Mouse (Mus musculus) heart, embryonic 13.5 days (tissue): ENCODE measurements at regions not wholly inside any gene's neighbourhood (a gene's known extent, or its start where the extent isn't known, plus 50 kb on each side); places are given as distances from the start of the nearest gene placed in this dataset.

Experiments
- ATAC-seq: fragments of 200-750 bp; cut with Nextera tagmentation; 2 replicates; pipeline ENCODE4 v1.8.0; 2017; ENCODE audit warnings: moderate TSS enrichment; ENCODE audit not compliant: insufficient number of reproducible peaks, low FRiP score, low TSS enrichment; ENCODE audit errors: extremely low read depth
- H3K27ac ChIP-seq: fragments of 300-500 bp; sonication (generic); replicated peaks from 2 replicates; pipeline ENCODE4 v1.5.1; 2015; ENCODE audit warnings: moderate library complexity, mild to moderate bottlenecking, inconsistent platforms
- H3K27me3 ChIP-seq: fragments of 300-500 bp; sonication (generic); replicated peaks from 2 replicates; pipeline ENCODE4 v1.6.1; 2015; ENCODE audit warnings: mild to moderate bottlenecking, inconsistent platforms
- H3K36me3 ChIP-seq: fragments of 300-500 bp; sonication (generic); 2 replicates; pipeline ENCODE4 v1.6.1; 2015; ENCODE audit warnings: mild to moderate bottlenecking, inconsistent platforms
- H3K4me1 ChIP-seq: fragments of 300-500 bp; sonication (generic); 2 replicates; pipeline ENCODE4 v1.6.1; 2015; ENCODE audit warnings: inconsistent platforms
- H3K4me2 ChIP-seq: fragments of 300-500 bp; sonication (generic); 2 replicates; pipeline ENCODE4 v1.6.1; 2015; ENCODE audit warnings: inconsistent platforms, mild to moderate bottlenecking, moderate library complexity
- H3K4me3 ChIP-seq: fragments of 300-500 bp; sonication (generic); 2 replicates; pipeline ENCODE4 v1.5.1; 2015; ENCODE audit warnings: moderate library complexity, mild to moderate bottlenecking, inconsistent platforms
- H3K9ac ChIP-seq: fragments of 300-500 bp; sonication (generic); 2 replicates; pipeline ENCODE4 v1.6.1; 2015; ENCODE audit warnings: inconsistent platforms, mild to moderate bottlenecking, moderate library complexity
- H3K9me3 ChIP-seq: fragments of 300-500 bp; sonication (generic); 2 replicates; pipeline ENCODE4 v1.6.1; 2016; ENCODE audit warnings: inconsistent platforms
- WGBS: fragments of 180-500 bp; shearing (Covaris S2); methylation state at CpG from one replicate; pipeline ENCODE4 v1.1.7; 2015; ENCODE audit warnings: mixed read lengths; 5-methylcytosine and 5-hydroxymethylcytosine counted together

- Histone ChIP-seq H3K4me2 (no peak overlapping the region), H3K9ac (0 out of 2 replicates have a peak overlapping the region, but pooled peaks have one; percentile 14), H3K9me3 (no peaks in the 10 kb centered on the region), H3K27me3 (peaks cover 9% of the 10 kb centered on the region; the same call in 1 of the 2 replicates), H3K4me3 (no peak overlapping the region), H3K27ac (no peak overlapping the region), H3K4me1 (peaks cover 41% of the 10 kb centered on the region), H3K36me3 (no peaks in the 10 kb centered on the region)
- ATAC-seq: no peak
Measured at GRCm38 (mm10) chr12:16189441-16189840, 372.7 kb upstream of the Trib2 start.

- peak overlapping the region; percentile 72 for H3K27ac ChIP-seq
- peak overlapping the region; percentile 29; the same call in 1 of the 2 replicates for H3K9ac ChIP-seq
- no peak for ATAC-seq
Measured at GRCm38 (mm10) chr12:16185976-16186515, 369.3 kb upstream of the Trib2 start.

GRCm38 (mm10) chr12:16185431-16185923 lies 368.8 kb upstream of the Trib2 start:
- Histone ChIP-seq H3K4me1 (peaks cover 45% of the 10 kb centered on the region), H3K27ac (peak overlapping the region; percentile 72), H3K9me3 (no peaks in the 10 kb centered on the region), H3K4me2 (peak overlapping the region; percentile 63), H3K4me3 (peak overlapping the region; percentile 27), H3K27me3 (peaks cover 19% of the 10 kb centered on the region; the same call in 1 of the 2 replicates), H3K36me3 (no peaks in the 10 kb centered on the region), H3K9ac (peak overlapping the region; percentile 29; the same call in 1 of the 2 replicates)
- 9% methylated on average over 14 of the region's 14 CpGs for WGBS
- ATAC-seq: no peak

More at GRCm38 (mm10) chr12:16185976-16186515, 369.3 kb upstream of the Trib2 start:
- H3K27me3 ChIP-seq: peaks cover 19% of the 10 kb centered on the region; the same call in 1 of the 2 replicates
- no peaks in the 10 kb centered on the region for H3K9me3 ChIP-seq
- peak overlapping the region; percentile 27 for H3K4me3 ChIP-seq
- no peaks in the 10 kb centered on the region for H3K36me3 ChIP-seq
- H3K4me2 ChIP-seq: peak overlapping the region; percentile 63
- peaks cover 51% of the 10 kb centered on the region for H3K4me1 ChIP-seq
- 43% methylated on average over 12 of the region's 12 CpGs for WGBS

GRCm38 (mm10) chr12:16183055-16183454 lies 366.3 kb upstream of the Trib2 start:
- H3K4me2 ChIP-seq: no peak overlapping the region
- H3K27ac ChIP-seq: no peak overlapping the region
- peaks cover 19% of the 10 kb centered on the region; the same call in 1 of the 2 replicates for H3K27me3 ChIP-seq
- no peak overlapping the region for H3K9ac ChIP-seq
- H3K36me3 ChIP-seq: no peaks in the 10 kb centered on the region
- no peak for ATAC-seq
- 41% methylated on average over 4 of the region's 4 CpGs for WGBS
- no peak overlapping the region for H3K4me3 ChIP-seq
- peaks cover 36% of the 10 kb centered on the region for H3K4me1 ChIP-seq
- no peaks in the 10 kb centered on the region for H3K9me3 ChIP-seq

- H3K27ac ChIP-seq: no peak overlapping the region
- H3K36me3 ChIP-seq: no peaks in the 10 kb centered on the region
- H3K27me3 ChIP-seq: peaks cover 11% of the 10 kb centered on the region; the same call in 1 of the 2 replicates
- H3K4me1 ChIP-seq: peaks cover 33% of the 10 kb centered on the region
- H3K4me3 ChIP-seq: no peak overlapping the region
- H3K9me3 ChIP-seq: no peaks in the 10 kb centered on the region
- no peak overlapping the region for H3K9ac ChIP-seq
- whole genome bisulfite sequencing: 83% methylated on average over 5 of the region's 5 CpGs
- no peak for ATAC-seq
- no peak overlapping the region for H3K4me2 ChIP-seq
Measured at GRCm38 (mm10) chr12:16181599-16181998, 364.9 kb upstream of the Trib2 start.

- Histone ChIP-seq H3K27me3 (peaks cover 11% of the 10 kb centered on the region; the same call in 1 of the 2 replicates), H3K9ac (no peak overlapping the region), H3K9me3 (0 out of 2 replicates have a peak, but pooled peaks cover 3% of the 10 kb centered on the region), H3K4me3 (no peak overlapping the region), H3K36me3 (no peaks in the 10 kb centered on the region), H3K4me2 (no peak overlapping the region), H3K27ac (no peak overlapping the region), H3K4me1 (peaks cover 16% of the 10 kb centered on the region)
- 60% methylated on average over 2 of the region's 2 CpGs for WGBS
- ATAC-seq: no peak
Measured at GRCm38 (mm10) chr12:16179897-16180296, 363.2 kb upstream of the Trib2 start.

GRCm38 (mm10) chr12:16176326-16176725 lies 359.6 kb upstream of the Trib2 start:
- ATAC-seq: no peak
- H3K9me3 ChIP-seq: 0 out of 2 replicates have a peak, but pooled peaks cover 3% of the 10 kb centered on the region

GRCm38 (mm10) chr12:16172176-16172575 lies 355.5 kb upstream of the Trib2 start:
- 76% methylated on average over 2 of the region's 2 CpGs for WGBS
- H3K27me3 ChIP-seq: no peaks in the 10 kb centered on the region

More at GRCm38 (mm10) chr12:16176326-16176725, 359.6 kb upstream of the Trib2 start:
- Histone ChIP-seq H3K9ac (no peak overlapping the region), H3K4me1 (0 out of 2 replicates have a peak, but pooled peaks cover 4% of the 10 kb centered on the region), H3K4me2 (no peak overlapping the region), H3K36me3 (no peaks in the 10 kb centered on the region), H3K27ac (no peak overlapping the region), H3K27me3 (no peaks in the 10 kb centered on the region), H3K4me3 (no peak overlapping the region)
- WGBS: 78% methylated on average over 1 of the region's 1 CpGs

GRCm38 (mm10) chr12:16171636-16172035 lies 354.9 kb upstream of the Trib2 start:
- WGBS: 37% methylated on average over 5 of the region's 5 CpGs
- Histone ChIP-seq H3K36me3 (no peaks in the 10 kb centered on the region), H3K4me1 (0 out of 2 replicates have a peak, but pooled peaks cover 4% of the 10 kb centered on the region), H3K9ac (no peak overlapping the region), H3K27me3 (no peaks in the 10 kb centered on the region), H3K9me3 (0 out of 2 replicates have a peak, but pooled peaks cover 3% of the 10 kb centered on the region), H3K27ac (no peak overlapping the region), H3K4me2 (no peak overlapping the region), H3K4me3 (no peak overlapping the region)
- no peak for ATAC-seq

More at GRCm38 (mm10) chr12:16172176-16172575, 355.5 kb upstream of the Trib2 start:
- Histone ChIP-seq H3K4me1 (0 out of 2 replicates have a peak, but pooled peaks cover 4% of the 10 kb centered on the region), H3K4me2 (no peak overlapping the region), H3K27ac (no peak overlapping the region), H3K36me3 (no peaks in the 10 kb centered on the region), H3K9ac (no peak overlapping the region), H3K4me3 (no peak overlapping the region), H3K9me3 (0 out of 2 replicates have a peak, but pooled peaks cover 3% of the 10 kb centered on the region)
- ATAC-seq: no peak

- Histone ChIP-seq H3K4me1 (0 out of 2 replicates have a peak, but pooled peaks cover 4% of the 10 kb centered on the region), H3K4me2 (no peak overlapping the region), H3K9me3 (no peaks in the 10 kb centered on the region), H3K9ac (no peak overlapping the region), H3K4me3 (no peak overlapping the region), H3K27me3 (no peaks in the 10 kb centered on the region), H3K27ac (no peak overlapping the region), H3K36me3 (no peaks in the 10 kb centered on the region)
- 59% methylated on average over 7 of the region's 7 CpGs for WGBS
- no peak for ATAC-seq
Measured at GRCm38 (mm10) chr12:16169781-16170535, 353.2 kb upstream of the Trib2 start.

GRCm38 (mm10) chr12:16167793-16168343 lies 351.1 kb upstream of the Trib2 start:
- 68% methylated on average over 7 of the region's 7 CpGs for WGBS
- H3K4me2 ChIP-seq: no peak overlapping the region
- H3K27me3 ChIP-seq: no peaks in the 10 kb centered on the region
- no peak overlapping the region for H3K9ac ChIP-seq
- 0 out of 2 replicates have a peak, but pooled peaks cover 4% of the 10 kb centered on the region for H3K4me1 ChIP-seq
- H3K36me3 ChIP-seq: no peaks in the 10 kb centered on the region
- no peaks in the 10 kb centered on the region for H3K9me3 ChIP-seq
- no peak overlapping the region for H3K4me3 ChIP-seq
- H3K27ac ChIP-seq: no peak overlapping the region
- ATAC-seq: no peak
